Mouse (Mus musculus) midbrain, embryonic 12.5 days (tissue): ENCODE data around the gene Snx9. TPM values are rescaled to one million over a fixed set of nuclear protein-coding genes. Genes with fewer than 3 reads are reported as not detected.

Experiments
- ATAC-seq: fragments of 200-750 bp; cut with Nextera tagmentation; 2 replicates; pipeline ENCODE4 v1.8.0; 2017; ENCODE audit warnings: low read depth, moderate TSS enrichment, moderate library complexity; ENCODE audit not compliant: low FRiP score
- H3K27ac ChIP-seq: fragments of 300-500 bp; sonication (generic); replicated peaks from 2 replicates; pipeline ENCODE4 v1.5.1; 2016; ENCODE audit warnings: mild to moderate bottlenecking
- H3K27me3 ChIP-seq: fragments of 300-500 bp; sonication (generic); 2 replicates; pipeline ENCODE4 v1.6.1; 2016; ENCODE audit warnings: mild to moderate bottlenecking
- H3K36me3 ChIP-seq: fragments of 300-500 bp; sonication (generic); 2 replicates; pipeline ENCODE4 v1.6.1; 2016
- H3K4me1 ChIP-seq: fragments of 300-500 bp; sonication (generic); 2 replicates; pipeline ENCODE4 v1.6.1; 2016
- H3K4me2 ChIP-seq: fragments of 300-500 bp; sonication (generic); replicated peaks from 2 replicates; pipeline ENCODE4 v1.6.1; 2016; ENCODE audit warnings: mild to moderate bottlenecking, moderate library complexity
- H3K4me3 ChIP-seq: fragments of 300-500 bp; sonication (generic); 2 replicates; pipeline ENCODE4 v1.5.1; 2016; ENCODE audit warnings: mild to moderate bottlenecking
- H3K9ac ChIP-seq: fragments of 300-500 bp; sonication (generic); replicated peaks from 2 replicates; pipeline ENCODE4 v1.6.1; 2016; ENCODE audit warnings: mild to moderate bottlenecking, moderate library complexity
- H3K9me3 ChIP-seq: fragments of 300-500 bp; sonication (generic); 2 replicates; pipeline ENCODE4 v1.6.1; 2016; ENCODE audit warnings: mild to moderate bottlenecking
- WGBS: fragments of 180-500 bp; shearing (Covaris S2); methylation state at CpG from one replicate; pipeline ENCODE4 v1.1.7; 2016; 5-methylcytosine and 5-hydroxymethylcytosine counted together
- polyA plus RNA-seq: library from polyadenylated mRNA; unstranded; fragments of >200 nt; fragmentation: Nextera tagmentation; extraction: Ambion mirVana; gene quantifications from 2 replicates; pipeline ENCODE4 v1.2.1, GENCODE M21; 2016

Snx9 gene
- polyA plus RNA-seq, 1 experiment from 2014 or later, result 16.3 TPM

GRCm38 (mm10) chr17:5966706-5967105 lies 125.6 kb downstream of the Snx9 start:
- no peak overlapping the region for H3K4me2 ChIP-seq
- H3K27me3 ChIP-seq, result no peaks in the 10 kb centered on the region
- ATAC-seq, result no peak
- H3K27ac ChIP-seq, result no peak overlapping the region
- 72% methylated on average over 5 of the region's 5 CpGs for WGBS
- peaks cover 3% of the 10 kb centered on the region; the same call in 1 of the 2 replicates for H3K4me1 ChIP-seq
- no peak overlapping the region for H3K4me3 ChIP-seq
- H3K36me3 ChIP-seq, result no peaks in the 10 kb centered on the region
- H3K9ac ChIP-seq, result no peak overlapping the region
- H3K9me3 ChIP-seq, result peaks cover 3% of the 10 kb centered on the region; the same call in 1 of the 2 replicates

- no peak overlapping the region for H3K4me2 ChIP-seq
- H3K27me3 ChIP-seq, result no peaks in the 10 kb centered on the region
- H3K9ac ChIP-seq, result no peak overlapping the region
- H3K9me3 ChIP-seq, result no peaks in the 10 kb centered on the region
- H3K4me3 ChIP-seq, result no peak overlapping the region
- no peaks in the 10 kb centered on the region for H3K36me3 ChIP-seq
- H3K4me1 ChIP-seq, result peaks cover 3% of the 10 kb centered on the region; the same call in 1 of the 2 replicates
- WGBS, result 68% methylated on average over 6 of the region's 6 CpGs
- H3K27ac ChIP-seq, result no peak overlapping the region
- ATAC-seq, result no peak
Observed at GRCm38 (mm10) chr17:5968562-5968961, 127.4 kb downstream of the Snx9 start.

GRCm38 (mm10) chr17:5969246-5969645 lies 128.1 kb downstream of the Snx9 start:
- H3K36me3 ChIP-seq, result no peaks in the 10 kb centered on the region
- 63% methylated on average over 3 of the region's 3 CpGs for WGBS
- no peak overlapping the region for H3K4me3 ChIP-seq
- no peaks in the 10 kb centered on the region for H3K9me3 ChIP-seq
- no peak overlapping the region for H3K9ac ChIP-seq
- peaks cover 3% of the 10 kb centered on the region; the same call in 1 of the 2 replicates for H3K4me1 ChIP-seq
- H3K27me3 ChIP-seq, result no peaks in the 10 kb centered on the region
- no peak overlapping the region; the same call in 1 of the 2 replicates for H3K27ac ChIP-seq
- H3K4me2 ChIP-seq, result no peak overlapping the region
- no peak for ATAC-seq

- Histone ChIP-seq H3K36me3 (no peaks in the 10 kb centered on the region), H3K4me2 (no peak overlapping the region), H3K4me1 (peaks cover 3% of the 10 kb centered on the region; the same call in 1 of the 2 replicates), H3K9ac (no peak overlapping the region), H3K27ac (no peak overlapping the region), H3K27me3 (no peaks in the 10 kb centered on the region), H3K4me3 (no peak overlapping the region), H3K9me3 (no peaks in the 10 kb centered on the region)
- WGBS, result 89% methylated on average over 5 of the region's 5 CpGs
- ATAC-seq, result no peak
Observed at GRCm38 (mm10) chr17:5970298-5970821, 129.2 kb downstream of the Snx9 start.

GRCm38 (mm10) chr17:5973536-5973935 lies 132.4 kb downstream of the Snx9 start:
- H3K4me3 ChIP-seq, result no peak overlapping the region
- WGBS, result 78% methylated on average over 8 of the region's 8 CpGs
- H3K9ac ChIP-seq, result no peak overlapping the region
- peaks cover 6% of the 10 kb centered on the region; the same call in 1 of the 2 replicates for H3K27me3 ChIP-seq
- H3K36me3 ChIP-seq, result no peaks in the 10 kb centered on the region
- H3K4me2 ChIP-seq, result no peak overlapping the region
- H3K4me1 ChIP-seq, result peaks cover 16% of the 10 kb centered on the region
- no peak overlapping the region for H3K27ac ChIP-seq
- H3K9me3 ChIP-seq, result no peaks in the 10 kb centered on the region
- no peak for ATAC-seq

- H3K9ac ChIP-seq, result 0 out of 2 replicates have a peak overlapping the region, but pooled peaks have one; percentile 6
- H3K36me3 ChIP-seq, result no peaks in the 10 kb centered on the region
- H3K4me2 ChIP-seq, result no peak overlapping the region
- H3K27ac ChIP-seq, result no peak overlapping the region
- WGBS, result 65% methylated on average over 23 of the region's 23 CpGs
- no peak overlapping the region for H3K4me3 ChIP-seq
- peaks cover 12% of the 10 kb centered on the region for H3K4me1 ChIP-seq
- no peak for ATAC-seq
- H3K27me3 ChIP-seq, result peaks cover 6% of the 10 kb centered on the region; the same call in 1 of the 2 replicates
- H3K9me3 ChIP-seq, result no peaks in the 10 kb centered on the region
Observed at GRCm38 (mm10) chr17:5975099-5975977, 134.2 kb downstream of the Snx9 start.

- no peak overlapping the region for H3K4me2 ChIP-seq
- peaks cover 6% of the 10 kb centered on the region; the same call in 1 of the 2 replicates for H3K27me3 ChIP-seq
- H3K9ac ChIP-seq, result no peak overlapping the region
- no peak for ATAC-seq
- H3K4me3 ChIP-seq, result no peak overlapping the region
- peaks cover 12% of the 10 kb centered on the region for H3K4me1 ChIP-seq
- WGBS, result 84% methylated on average over 20 of the region's 20 CpGs
- no peaks in the 10 kb centered on the region for H3K9me3 ChIP-seq
- H3K27ac ChIP-seq, result no peak overlapping the region
- H3K36me3 ChIP-seq, result no peaks in the 10 kb centered on the region
Observed at GRCm38 (mm10) chr17:5976221-5977055, 135.3 kb downstream of the Snx9 start.

- no peak overlapping the region for H3K9ac ChIP-seq
- 53% methylated on average over 16 of the region's 16 CpGs for WGBS
- peaks cover 12% of the 10 kb centered on the region for H3K4me1 ChIP-seq
- no peak for ATAC-seq
- no peaks in the 10 kb centered on the region for H3K36me3 ChIP-seq
- H3K9me3 ChIP-seq, result no peaks in the 10 kb centered on the region
- no peak overlapping the region for H3K4me2 ChIP-seq
- peaks cover 6% of the 10 kb centered on the region; the same call in 1 of the 2 replicates for H3K27me3 ChIP-seq
- H3K27ac ChIP-seq, result no peak overlapping the region
- no peak overlapping the region for H3K4me3 ChIP-seq
Observed at GRCm38 (mm10) chr17:5977056-5977920, 136.2 kb downstream of the Snx9 start.

GRCm38 (mm10) chr17:5977921-5978504 lies 136.9 kb downstream of the Snx9 start:
- Histone ChIP-seq H3K4me3 (no peak overlapping the region), H3K4me1 (peaks cover 12% of the 10 kb centered on the region), H3K27me3 (peaks cover 6% of the 10 kb centered on the region; the same call in 1 of the 2 replicates), H3K4me2 (no peak overlapping the region), H3K9ac (no peak overlapping the region), H3K9me3 (no peaks in the 10 kb centered on the region), H3K27ac (no peak overlapping the region), H3K36me3 (no peaks in the 10 kb centered on the region)
- 63% methylated on average over 8 of the region's 8 CpGs for WGBS
- ATAC-seq, result no peak

- Histone ChIP-seq H3K4me1 (peaks cover 12% of the 10 kb centered on the region), H3K27ac (no peak overlapping the region), H3K36me3 (no peaks in the 10 kb centered on the region), H3K9ac (no peak overlapping the region), H3K9me3 (no peaks in the 10 kb centered on the region), H3K4me3 (no peak overlapping the region), H3K4me2 (no peak overlapping the region), H3K27me3 (peaks cover 6% of the 10 kb centered on the region; the same call in 1 of the 2 replicates)
- WGBS, result 75% methylated on average over 10 of the region's 10 CpGs
- ATAC-seq, result no peak
Observed at GRCm38 (mm10) chr17:5978505-5979077, 137.5 kb downstream of the Snx9 start.
